Mouse (Mus musculus) cortical plate, adult 2 months (tissue): ENCODE measurements around the gene Cnn2.

ENCODE experiments used
- CTCF ChIP-seq: fragments of 200-500 bp; IDR thresholded peaks from 2 replicates; pipeline ENCODE4 v1.5.1; 2011; ENCODE audit warnings: mild to moderate bottlenecking, control low read depth, low read length; ENCODE audit not compliant: insufficient read depth; ENCODE audit errors: extremely low read depth
- POLR2A ChIP-seq: fragments of 200-500 bp; IDR thresholded peaks from 2 replicates; pipeline ENCODE4 v1.6.1; 2011; ENCODE audit warnings: mild to moderate bottlenecking, low read length, control low read depth; ENCODE audit not compliant: insufficient read depth; ENCODE audit errors: extremely low read depth

DNA sequence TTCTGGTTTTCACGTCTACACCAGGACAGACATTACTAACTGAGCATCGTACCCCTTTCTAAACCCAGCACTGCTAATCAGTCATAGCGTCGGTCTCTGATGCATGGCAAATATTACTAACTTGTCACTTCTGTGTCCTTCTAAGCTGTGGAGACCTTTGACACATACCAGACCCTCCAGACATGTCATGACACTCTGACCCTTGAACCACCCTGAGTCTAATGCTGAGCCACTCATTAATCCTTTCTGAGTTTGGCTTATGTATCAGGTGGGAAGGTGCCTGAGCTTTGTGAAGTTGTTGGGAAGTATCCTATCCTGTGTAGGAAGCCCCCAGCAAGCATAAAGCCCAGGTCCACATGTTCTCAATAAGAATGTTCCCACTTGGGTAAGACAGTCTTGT is 38.5 kb upstream of the Cnn2 start:
- TF ChIP-seq CTCF (no peak), POLR2A (no peak)
